Mouse (Mus musculus) myocyte (in vitro differentiated cells): ENCODE results near the gene Ccdc51.

Experiments used
- CEBPB ChIP-seq: IDR thresholded peaks from 2 replicates; pipeline ENCODE4 v1.6.1; 2011; ENCODE audit warnings: mild to moderate bottlenecking, moderate library complexity; ENCODE audit not compliant: poor library complexity, insufficient read depth, severe bottlenecking
- E2F4 ChIP-seq: IDR thresholded peaks from one replicate; pipeline ENCODE4 v1.6.1; 2011; ENCODE audit warnings: mild to moderate bottlenecking, control low read depth, moderate library complexity; ENCODE audit not compliant: insufficient read depth
- MAX ChIP-seq: IDR thresholded peaks from one replicate; pipeline ENCODE4 v1.6.1; 2011; ENCODE audit warnings: low read depth, mild to moderate bottlenecking, control low read depth
- MYOD1 ChIP-seq, 3 experiments: IDR thresholded peaks; one replicate each; pipeline ENCODE4 v1.6.1; 2011; ENCODE audit warnings: control low read depth in 2 of 3, low read depth in 2 of 3, mild to moderate bottlenecking in 2 of 3, moderate library complexity in 1 of 3; ENCODE audit not compliant: insufficient read length in 2 of 3, control insufficient read depth in 1 of 3
- MYOG ChIP-seq, 3 experiments: IDR thresholded peaks; one replicate each; pipeline ENCODE4 v1.6.1; 2011; ENCODE audit warnings: control low read depth in 2 of 3, low read depth in 2 of 3, mild to moderate bottlenecking in 2 of 3; ENCODE audit not compliant: insufficient read length in 2 of 3, control insufficient read depth in 1 of 3, insufficient read depth in 1 of 3
- POLR2A ChIP-seq: IDR thresholded peaks from one replicate; pipeline ENCODE4 v1.6.1; 2011; ENCODE audit warnings: low read depth, mild to moderate bottlenecking, control low read depth, moderate library complexity; ENCODE audit not compliant: insufficient read length
- POLR2AphosphoS2 ChIP-seq: IDR thresholded peaks from one replicate; pipeline ENCODE4 v1.6.1; 2011; ENCODE audit warnings: low read depth, control low read depth; ENCODE audit not compliant: insufficient read length
- SRF ChIP-seq: IDR thresholded peaks from one replicate; pipeline ENCODE4 v1.6.1; 2011; ENCODE audit warnings: low read depth; ENCODE audit not compliant: control insufficient read depth, insufficient read length
- TCF12 ChIP-seq: IDR thresholded peaks from one replicate; pipeline ENCODE4 v1.6.1; 2011; ENCODE audit warnings: mild to moderate bottlenecking, control low read depth; ENCODE audit not compliant: poor library complexity, insufficient read depth, severe bottlenecking
- TCF3 ChIP-seq: IDR thresholded peaks from one replicate; pipeline ENCODE4 v1.6.1; 2011; ENCODE audit warnings: low read depth, control low read depth; ENCODE audit not compliant: insufficient read length
- USF1 ChIP-seq: IDR thresholded peaks from one replicate; pipeline ENCODE4 v1.6.1; 2011; ENCODE audit warnings: low read depth, mild to moderate bottlenecking, control low read depth, moderate library complexity

DNA sequence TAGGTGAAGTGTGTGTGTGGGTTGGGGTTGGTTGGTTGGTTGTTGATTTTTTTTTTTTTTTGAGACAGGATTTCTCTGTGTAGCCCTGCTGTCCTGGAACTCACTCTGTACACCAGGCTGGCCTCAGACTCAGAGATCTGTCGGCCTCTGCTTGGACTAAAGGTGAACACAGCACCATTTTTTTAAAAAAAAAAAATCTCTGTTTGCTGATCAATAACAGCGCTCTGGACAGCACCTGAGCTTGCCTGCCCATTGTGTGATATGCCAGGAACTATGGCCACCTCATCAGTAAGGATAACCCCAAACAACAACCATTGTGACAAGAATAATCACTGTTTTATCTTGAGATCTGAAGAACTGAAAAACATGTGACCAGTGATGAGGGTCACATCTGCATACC lies 42.8 kb downstream of the Ccdc51 start:
- TF ChIP-seq POLR2A (no peak), SRF (no peak), MYOG (IDR thresholded peaks at IDR 0.05; ENCODE audit: control insufficient read depth in 1 of 3, insufficient read depth in 1 of 3, insufficient read length in 2 of 3, low read depth in 2 of 3) (no peak), USF1 (no peak), E2F4 (no peak), POLR2AphosphoS2 (no peak), TCF12 (no peak), CEBPB (no peak), MAX (no peak), TCF3 (no peak), MYOD1 (IDR thresholded peaks at IDR 0.05; ENCODE audit: control insufficient read depth in 1 of 3, insufficient read length in 2 of 3, low read depth in 2 of 3) (no peak)
